Mouse (Mus musculus) induced T-regulatory cell, adult 2 months (primary cell): ENCODE data around the gene Babam2.

Source experiments
- DNase-seq: peaks from one replicate; pipeline ENCODE4 v3.0.0-alpha.2; 2012; ENCODE audit warnings: low read depth

Babam2 gene

GRCm38 (mm10) chr5:31987541-31988307 is 290.2 kb downstream of the Babam2 start:
- DNase-seq, result no peak

- DNase-seq, result no peak
These were observed 299.9 kb downstream of the Babam2 start for GRCm38 (mm10) chr5:31997189-31997954.

GRCm38 (mm10) chr5:31998806-31999205 is 301.3 kb downstream of the Babam2 start:
- DNase-seq, result no peak

GRCm38 (mm10) chr5:32000076-32000475 is 302.6 kb downstream of the Babam2 start:
- no peak for DNase-seq

- DNase-seq, result no peak
These were observed 303.8 kb downstream of the Babam2 start for GRCm38 (mm10) chr5:32001266-32001665.

GRCm38 (mm10) chr5:32001771-32002170 is 304.3 kb downstream of the Babam2 start:
- DNase-seq, result no peak

GRCm38 (mm10) chr5:32008401-32008800 is 310.9 kb downstream of the Babam2 start:
- DNase-seq, result no peak

GRCm38 (mm10) chr5:32010056-32010455 is 312.6 kb downstream of the Babam2 start:
- no peak for DNase-seq

- peak; percentile 14 for DNase-seq
These were observed 315.6 kb downstream of the Babam2 start for GRCm38 (mm10) chr5:32013053-32013452.

GRCm38 (mm10) chr5:32014786-32015185 is 317.3 kb downstream of the Babam2 start:
- DNase-seq, result no peak

- DNase-seq, result no peak
These were observed 318.5 kb downstream of the Babam2 start for GRCm38 (mm10) chr5:32015949-32016478.

GRCm38 (mm10) chr5:32017686-32018085 is 320.2 kb downstream of the Babam2 start:
- DNase-seq, result no peak

- no peak for DNase-seq
These were observed 320.8 kb downstream of the Babam2 start for GRCm38 (mm10) chr5:32018276-32018675.

GRCm38 (mm10) chr5:32029834-32030433 is 332.4 kb downstream of the Babam2 start:
- no peak for DNase-seq

- no peak for DNase-seq
These were observed 335.7 kb downstream of the Babam2 start for GRCm38 (mm10) chr5:32033185-32033584.

GRCm38 (mm10) chr5:32033621-32034020 is 336.1 kb downstream of the Babam2 start:
- DNase-seq, result no peak

GRCm38 (mm10) chr5:32034475-32035054 is 337.1 kb downstream of the Babam2 start:
- no peak for DNase-seq

GRCm38 (mm10) chr5:32035721-32036320 is 338.3 kb downstream of the Babam2 start:
- DNase-seq, result no peak

- DNase-seq, result no peak
These were observed 339.4 kb downstream of the Babam2 start for GRCm38 (mm10) chr5:32036896-32037295.

- DNase-seq, result no peak
These were observed 340.1 kb downstream of the Babam2 start for GRCm38 (mm10) chr5:32037546-32037945.

GRCm38 (mm10) chr5:32038994-32039393 is 341.5 kb downstream of the Babam2 start:
- no peak for DNase-seq

- DNase-seq, result no peak
These were observed 342.0 kb downstream of the Babam2 start for GRCm38 (mm10) chr5:32039511-32039910.
